Mouse (Mus musculus): ENCODE measurements around the gene Smap2. TPM values are rescaled to one million over a fixed set of nuclear protein-coding genes. Genes with fewer than 3 reads are reported as not detected.

The Smap2 gene
- total and polyA plus RNA-seq, 3 experiments, result 20.1 to 110 (median 29.1) TPM

GRCm38 (mm10) chr4:121040323-121040722 lies 23.3 kb upstream of the Smap2 start:
- no peak overlapping the region for H3K9ac ChIP-seq (ENCODE audit: insufficient read depth, low read depth)
- no peak overlapping the region for H3K27ac ChIP-seq (ENCODE audit: insufficient read depth, low read depth)
- TF ChIP-seq MAZ (IDR thresholded peaks at IDR 0.05; ENCODE audit: low read depth, low read length) (no peak), MEF2A (IDR thresholded peaks at IDR 0.05; ENCODE audit: borderline replicate concordance, low read depth, low read length) (no peak), GABPA (IDR thresholded peaks at IDR 0.05; ENCODE audit: insufficient replicate concordance, low read depth, low read length) (no peak), USF2 (conservative IDR thresholded peaks at IDR 0.05; ENCODE audit: low read depth, low read length) (no peak), MAFK (IDR thresholded peaks at IDR 0.05; ENCODE audit: insufficient replicate concordance, low read length) (no peak), TBP (conservative IDR thresholded peaks at IDR 0.05; ENCODE audit: low read depth, low read length) (no peak), POLR2A (IDR thresholded peaks at IDR 0.05; ENCODE audit: low read depth, low read length) (no peak), JUND (conservative IDR thresholded peaks at IDR 0.05; ENCODE audit: low read depth, low read length) (no peak), ZC3H11A (IDR thresholded peaks at IDR 0.05; ENCODE audit: low read depth, low read length) (no peak), RAD21 (IDR thresholded peaks at IDR 0.05; ENCODE audit: low read depth, low read length) (no peak), MXI1 (IDR thresholded peaks at IDR 0.05; ENCODE audit: low read depth, low read length) (no peak), ZNF384 (IDR thresholded peaks at IDR 0.05; ENCODE audit: low read depth, low read length) (no peak), NELFE (IDR thresholded peaks at IDR 0.05; ENCODE audit: low read depth, low read length) (no peak), MAX (IDR thresholded peaks at IDR 0.05; ENCODE audit: low read length) (no peak), PAX5 (IDR thresholded peaks at IDR 0.05; ENCODE audit: low read length) (no peak), ZKSCAN1 (IDR thresholded peaks at IDR 0.05; ENCODE audit: borderline replicate concordance, low read depth, low read length) (no peak), BHLHE40 (IDR thresholded peaks at IDR 0.05; ENCODE audit: low read depth, low read length) (no peak), SMC3 (IDR thresholded peaks at IDR 0.05; ENCODE audit: low read depth, low read length) (no peak), POLR2AphosphoS2 (IDR thresholded peaks at IDR 0.05; ENCODE audit: low read depth, low read length) (no peak)
- no peak for DNase-seq (ENCODE audit: extremely low read depth)
- H3K4me1 ChIP-seq (ENCODE audit: control insufficient read depth in 1 of 2, insufficient read depth in 2 of 2), result peaks cover 2 to 18% of the 10 kb centered on the region in 2 experiments; a peak in 2 of 4 replicates
- H3K9me3 ChIP-seq (replicated peaks; ENCODE audit: low read length), result no peaks in the 10 kb centered on the region
- H3K27me3 ChIP-seq (replicated peaks), result peaks cover 13% of the 10 kb centered on the region
- H3K79me2 ChIP-seq (replicated peaks; ENCODE audit: control insufficient read depth, extremely low read depth, insufficient read depth, poor library complexity, severe bottlenecking), result no peaks in the 10 kb centered on the region
- H3K4me2 ChIP-seq (ENCODE audit: insufficient read depth, low read depth, poor library complexity, severe bottlenecking), result no peak overlapping the region
- H3K4me3 ChIP-seq (replicated peaks in 1 of 3; ENCODE audit: low read depth in 2 of 3, low read length in 2 of 3, poor library complexity in 1 of 3), result no peak overlapping the region
- dilution Hi-C loops (cut with MboI; ENCODE audit: extremely low pct_ligation_motif_present, extremely low pct_unique_long_range_greater_than_20kb, low sequenced_read_pairs), result no loop called here
- no peaks in the 10 kb centered on the region for H3K36me3 ChIP-seq (replicated peaks in 1 of 2; ENCODE audit: control insufficient read depth in 1 of 2, insufficient read depth in 1 of 2, low read length in 1 of 2)
- in situ Hi-C loops (cut with MboI; ENCODE audit: low pct_ligation_motif_present, low pct_unique_long_range_greater_than_20kb, low sequenced_read_pairs), result no loop called here

- no peaks in the 10 kb centered on the region for H3K9me3 ChIP-seq (replicated peaks; ENCODE audit: low read length)
- H3K79me2 ChIP-seq (replicated peaks; ENCODE audit: control insufficient read depth, extremely low read depth, insufficient read depth, poor library complexity, severe bottlenecking), result no peaks in the 10 kb centered on the region
- no peaks in the 10 kb centered on the region for H3K36me3 ChIP-seq (replicated peaks in 1 of 2; ENCODE audit: control insufficient read depth in 1 of 2, insufficient read depth in 1 of 2, low read length in 1 of 2)
- DNase-seq (ENCODE audit: extremely low read depth), result no peak
- in situ Hi-C loops (cut with MboI; ENCODE audit: low pct_ligation_motif_present, low pct_unique_long_range_greater_than_20kb, low sequenced_read_pairs) (loop anchor here (10.0 kb wide), 2 partner anchors 125 to 185 kb away; no protein-coding TSS in a partner anchor), dilution Hi-C loops (cut with MboI; ENCODE audit: extremely low pct_ligation_motif_present, extremely low pct_unique_long_range_greater_than_20kb, low sequenced_read_pairs) (no loop called here)
- no peak within 1 kb of the TSS for H3K27ac ChIP-seq (ENCODE audit: insufficient read depth, low read depth)
- no peak for TF ChIP-seq USF1 (IDR thresholded peaks at IDR 0.05; ENCODE audit: low read depth, low read length)
- no peak for TF ChIP-seq USF2 (conservative IDR thresholded peaks at IDR 0.05; ENCODE audit: low read depth, low read length)
- no peak within 1 kb of the TSS for H3K9ac ChIP-seq (ENCODE audit: insufficient read depth, low read depth)
- H3K4me1 ChIP-seq (ENCODE audit: control insufficient read depth in 1 of 2, insufficient read depth in 2 of 2), result peaks cover 2 to 18% of the 10 kb centered on the region in 2 experiments; a peak in 2 of 4 replicates
- peaks cover 9% of the 10 kb centered on the region for H3K27me3 ChIP-seq (replicated peaks)
- H3K4me3 ChIP-seq (replicated peaks in 1 of 3; ENCODE audit: low read depth in 2 of 3, low read length in 2 of 3, poor library complexity in 1 of 3), result no peak within 1 kb of the TSS
- no peak within 1 kb of the TSS for H3K4me2 ChIP-seq (ENCODE audit: insufficient read depth, low read depth, poor library complexity, severe bottlenecking)
Observed at GRCm38 (mm10) chr4:121039331-121040115, 22.5 kb upstream of the Smap2 start, which contains the start of gene Col9a2. Gene Col9a2, plus strand, starts transcription at chr4:121039385.
